Mouse (Mus musculus): Measurements from ENCODE around the gene Ptprcap.
"Not testable (repeated sequence)": the region's sequence is repeated elsewhere in the genome, so short reads cannot be mapped to it uniquely, and the experiment has no call there.

The Ptprcap gene

DNA sequence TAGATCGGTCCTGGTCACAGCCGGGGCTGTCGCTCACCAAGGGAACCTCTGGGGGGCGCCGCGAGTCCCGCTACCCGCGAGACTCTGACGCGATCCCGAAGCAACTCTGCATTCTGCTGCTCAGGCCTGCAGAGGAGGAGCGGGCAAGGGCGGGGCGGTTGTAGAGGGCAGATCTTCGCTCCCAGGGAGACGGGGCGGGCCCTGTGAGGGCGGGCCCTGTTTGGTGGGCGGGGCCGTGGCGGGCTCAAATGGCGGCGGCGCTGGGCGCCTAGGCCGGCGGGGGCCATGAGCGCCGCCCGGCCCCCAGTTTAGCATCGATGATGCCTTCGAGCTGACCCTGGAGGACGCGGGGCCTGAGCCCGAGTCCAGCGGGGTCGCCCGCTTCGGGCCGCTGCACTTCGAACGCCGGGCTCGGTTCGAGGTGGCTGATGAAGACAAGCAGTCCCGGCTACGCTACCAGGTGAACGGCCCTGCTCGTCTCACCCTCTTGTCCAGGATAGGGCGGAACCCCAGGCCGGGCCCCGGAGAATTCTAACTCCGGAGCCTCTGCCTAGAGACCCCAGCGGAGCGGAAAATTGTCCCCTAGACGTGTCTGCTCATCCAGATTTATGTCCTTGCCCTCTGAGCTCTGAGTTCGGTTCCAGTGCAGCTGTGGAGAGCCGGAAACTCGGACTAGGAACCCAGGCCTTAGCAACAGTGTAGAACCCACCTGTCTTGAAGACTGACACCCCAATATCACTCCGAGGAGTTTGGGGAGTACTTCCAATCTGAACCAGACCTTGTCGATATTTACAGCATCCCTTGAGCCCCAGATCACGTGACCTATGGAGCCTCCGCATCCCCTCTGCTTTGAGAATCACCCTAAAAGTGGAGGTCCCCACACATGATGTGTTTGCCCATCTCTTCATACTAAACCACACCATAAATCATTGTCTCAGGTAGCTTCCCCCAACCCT lies 27.4 kb upstream of the Ptprcap start, which contains the start of gene Aip:
TSS of gene Aip (minus strand) at position 118 of the 956 bp plus-strand sequence.
- DNase-seq = peak; percentile 98 to 99

DNA sequence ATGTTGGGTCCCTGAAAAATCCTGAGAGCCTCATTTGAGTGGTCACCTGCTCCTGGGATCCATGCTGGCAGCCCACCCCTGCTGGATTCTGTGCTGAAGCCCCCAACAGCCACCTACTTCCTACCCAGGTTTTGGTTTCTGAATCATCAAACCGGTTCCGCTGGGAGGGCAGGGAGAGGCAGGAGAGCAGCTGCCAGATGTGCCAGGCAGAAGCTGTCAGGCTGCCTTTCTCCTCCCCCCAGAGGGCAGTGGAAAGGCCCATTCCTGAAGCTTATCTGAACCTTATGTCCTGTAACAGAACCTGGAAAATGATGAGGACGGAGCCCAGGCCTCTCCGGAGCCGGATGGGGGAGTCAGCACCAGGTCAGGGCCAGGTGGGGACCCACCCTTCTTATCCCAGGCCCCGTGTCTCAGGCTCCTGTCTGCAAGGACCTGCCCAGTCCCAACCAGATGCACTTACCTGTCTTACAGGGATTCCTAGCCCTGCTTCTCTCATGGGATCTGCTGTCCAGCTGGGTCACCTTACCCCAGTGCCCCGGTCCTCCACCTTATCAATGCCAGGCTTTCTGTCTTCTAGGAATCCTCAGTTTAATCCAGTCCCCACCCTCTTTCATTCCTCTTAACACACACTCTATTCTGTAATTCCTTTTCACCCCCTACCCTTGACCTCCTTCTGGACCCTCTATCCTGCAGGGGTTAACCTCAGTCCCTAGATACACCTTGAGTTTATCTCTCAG lies 26.5 kb upstream of the Ptprcap start:
- DNase-seq = no peak

DNA sequence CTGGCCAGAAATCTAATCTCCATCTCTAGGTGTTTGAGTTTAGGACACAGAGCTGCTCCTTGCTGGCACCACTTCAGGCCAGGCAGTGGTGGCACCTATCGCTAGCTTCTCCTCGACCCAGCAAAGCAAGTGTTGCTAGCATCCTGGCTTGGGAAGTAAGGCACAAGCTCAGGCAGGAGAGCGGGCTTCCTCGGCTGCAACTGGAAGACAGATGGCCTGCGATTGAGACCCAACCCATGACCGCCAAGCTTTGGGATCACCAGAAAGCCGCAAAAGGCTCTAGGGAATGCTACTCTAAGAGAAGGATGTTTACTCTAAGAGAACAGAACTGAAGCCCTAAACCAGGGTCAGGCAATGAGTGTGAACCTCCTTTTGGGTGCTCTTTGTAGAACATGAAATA lies 23.9 kb upstream of the Ptprcap start:
- no peak for DNase-seq

DNA sequence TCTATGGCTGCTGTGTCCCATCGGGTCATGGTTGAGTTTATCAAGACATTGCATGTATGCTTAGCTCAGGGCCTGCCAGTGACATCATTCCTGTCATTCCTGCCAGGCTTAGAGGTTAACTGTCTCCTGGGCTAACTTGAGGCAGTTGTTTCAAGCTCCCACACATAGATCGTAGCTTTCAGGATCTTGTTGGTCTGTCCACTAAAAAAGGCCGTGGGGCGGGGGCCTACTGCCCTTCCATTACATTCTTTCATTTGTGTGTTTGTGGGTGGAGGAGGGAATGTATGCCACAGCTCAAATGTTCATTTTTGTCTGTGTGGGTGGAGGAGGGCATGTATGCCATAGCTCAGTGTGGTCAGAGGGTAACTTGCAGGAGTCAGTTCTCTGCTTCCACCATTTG lies 23.3 kb upstream of the Ptprcap start:
- DNase-seq = no peak

DNA sequence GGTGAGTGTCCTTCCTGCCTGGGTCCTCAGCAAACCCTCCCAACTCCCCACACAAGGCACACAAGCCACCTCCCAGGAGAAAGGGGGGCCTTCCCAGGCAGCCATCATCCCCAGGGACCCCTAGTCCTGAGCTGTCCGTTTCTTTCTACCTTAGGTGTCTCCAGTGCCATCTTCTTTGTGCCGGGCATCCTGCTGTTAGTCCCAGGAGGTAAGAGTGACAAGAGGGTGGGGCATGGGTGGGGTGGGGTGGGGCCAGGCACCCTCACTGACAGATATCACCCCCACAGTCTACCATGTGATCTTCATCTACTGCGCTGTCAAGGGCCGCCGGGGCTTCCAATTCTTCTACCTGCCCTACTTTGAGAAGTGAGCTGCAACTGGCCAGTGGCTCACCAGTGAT lies 22.3 kb upstream of the Ptprcap start:
- DNase-seq = no peak

DNA sequence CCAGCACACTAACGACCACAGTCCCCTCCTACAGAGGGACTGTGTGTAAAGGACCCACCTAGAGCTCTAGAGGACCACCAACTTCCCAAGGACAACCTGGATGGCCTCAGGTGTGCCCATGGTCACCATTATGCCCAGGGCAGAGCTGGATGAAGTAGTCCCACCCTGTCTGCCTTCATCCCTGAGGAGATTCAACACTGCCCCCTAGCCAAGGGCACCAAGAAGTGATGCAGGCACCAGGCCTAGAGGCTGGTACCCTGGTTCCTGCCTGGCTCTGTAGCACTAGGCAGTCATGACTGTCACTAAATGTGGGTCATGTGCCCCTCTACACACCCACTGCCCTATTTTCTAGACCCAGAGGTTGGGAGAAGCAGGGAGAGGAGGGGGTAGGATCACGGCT lies 21.6 kb upstream of the Ptprcap start:
- DNase-seq = no peak

DNA sequence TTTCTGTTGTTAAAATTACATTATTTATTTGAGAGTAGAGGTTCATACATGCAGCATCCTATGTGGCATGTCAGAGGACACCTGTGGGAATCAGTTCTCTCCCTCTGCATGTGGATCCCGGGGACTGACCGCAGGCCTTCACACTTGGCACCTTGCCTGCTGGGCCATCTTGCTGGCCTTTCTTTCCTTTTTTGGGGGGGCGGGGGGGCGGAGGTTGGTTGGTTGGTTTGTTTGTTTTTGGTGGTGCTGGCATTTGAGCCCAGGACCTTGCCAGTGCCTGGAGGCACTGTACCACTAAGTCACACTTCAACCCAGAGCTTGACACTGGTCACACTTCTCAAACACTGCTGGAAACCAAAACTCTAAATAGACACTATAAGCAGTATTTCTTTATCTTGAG lies 19.1 kb upstream of the Ptprcap start:
- no peak for DNase-seq

DNA sequence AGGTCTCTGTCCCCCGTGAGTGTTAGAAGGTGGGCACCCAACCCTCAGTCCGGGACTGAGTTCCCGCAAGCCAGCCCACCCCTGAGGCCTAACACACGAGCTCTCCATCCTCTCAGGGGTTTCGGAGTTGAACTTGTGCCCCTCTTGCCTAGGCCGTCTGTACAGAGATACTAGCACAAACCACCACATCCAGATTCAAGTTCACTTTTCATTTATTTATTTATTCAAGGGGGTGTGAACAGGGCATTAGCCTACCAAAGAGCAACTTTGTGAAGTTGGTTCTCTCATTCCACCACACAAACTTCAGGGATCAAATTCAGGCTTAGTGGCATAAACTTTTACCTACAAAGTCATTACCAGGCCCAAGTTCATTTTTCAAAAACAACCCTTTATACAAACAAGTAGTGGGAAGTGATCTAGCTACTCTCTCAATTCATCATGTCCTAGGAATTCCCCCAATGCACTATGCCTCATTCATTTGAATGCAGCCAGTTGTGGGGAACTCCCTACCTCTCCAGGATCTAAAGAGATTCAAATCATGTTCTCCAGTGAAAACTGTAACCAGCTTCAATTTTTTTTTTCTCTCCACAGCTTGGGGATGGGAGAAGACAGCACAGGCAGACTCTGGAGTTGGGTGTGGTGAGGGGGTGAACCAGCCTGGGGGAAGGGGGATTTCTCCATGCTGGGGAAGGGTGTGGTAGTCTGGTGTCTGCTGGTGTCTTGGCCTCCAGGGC lies 18.0 kb upstream of the Ptprcap start:
- not testable (repeated sequence) for DNase-seq

DNA sequence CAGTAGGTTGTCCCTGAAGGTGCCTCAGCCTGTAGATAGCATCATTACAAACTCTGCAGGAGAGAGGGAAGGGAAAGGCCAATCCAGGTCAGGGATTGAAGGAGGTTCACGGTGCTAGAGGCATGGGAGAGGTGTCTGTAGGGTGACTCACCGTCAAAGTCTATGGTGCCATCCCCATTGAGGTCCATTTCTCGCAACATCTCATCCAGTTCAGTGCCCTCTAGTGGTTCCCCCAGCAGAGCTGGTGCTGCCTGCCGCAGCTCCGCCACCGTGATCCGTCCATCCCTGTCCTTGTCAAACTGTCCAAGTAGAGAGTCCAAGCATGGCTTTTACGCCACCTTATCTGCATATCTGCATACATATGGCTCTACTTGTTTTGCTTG lies 17.4 kb upstream of the Ptprcap start:
- DNase-seq = peak in 1 of 2 experiments; percentile 20

DNA sequence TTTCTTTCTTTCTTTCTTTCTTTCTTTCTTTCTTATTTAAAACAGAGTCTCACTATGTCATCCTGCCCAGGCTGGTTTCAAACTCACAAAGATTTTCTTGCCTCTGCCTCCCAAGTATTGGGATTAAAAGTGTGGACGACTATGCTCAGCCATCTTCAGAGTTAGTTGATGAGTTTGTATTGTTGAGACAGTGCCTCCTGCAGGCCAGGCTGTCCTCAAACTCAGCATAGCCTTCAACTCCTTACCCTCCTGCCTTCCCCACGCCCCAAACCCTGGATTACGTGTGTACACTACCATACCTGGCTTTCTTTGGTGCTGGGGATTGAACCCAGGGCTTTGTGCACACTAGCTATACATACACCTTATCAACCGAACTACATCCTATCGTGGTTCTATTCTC lies 16.9 kb upstream of the Ptprcap start:
- DNase-seq = no peak

DNA sequence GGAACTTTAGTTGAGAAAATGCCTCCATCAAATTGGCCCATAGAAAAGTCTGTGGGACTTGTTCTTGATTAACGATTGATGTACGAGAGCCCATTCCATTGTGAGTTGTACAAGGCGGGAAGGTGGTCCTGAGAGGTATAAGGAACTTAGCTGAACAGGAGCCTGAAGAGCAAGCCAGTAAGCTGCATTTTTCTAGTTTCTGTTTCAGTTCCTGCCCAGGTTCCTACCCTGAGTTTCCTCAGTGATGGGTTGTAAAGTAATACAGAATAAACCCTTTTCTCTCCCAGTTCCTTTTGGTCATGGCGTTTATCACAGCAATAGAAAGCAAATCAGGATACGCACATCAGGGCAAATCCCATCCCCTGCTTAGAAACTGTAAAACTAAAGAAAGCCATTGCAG lies 15.5 kb upstream of the Ptprcap start:
- DNase-seq = no peak

DNA sequence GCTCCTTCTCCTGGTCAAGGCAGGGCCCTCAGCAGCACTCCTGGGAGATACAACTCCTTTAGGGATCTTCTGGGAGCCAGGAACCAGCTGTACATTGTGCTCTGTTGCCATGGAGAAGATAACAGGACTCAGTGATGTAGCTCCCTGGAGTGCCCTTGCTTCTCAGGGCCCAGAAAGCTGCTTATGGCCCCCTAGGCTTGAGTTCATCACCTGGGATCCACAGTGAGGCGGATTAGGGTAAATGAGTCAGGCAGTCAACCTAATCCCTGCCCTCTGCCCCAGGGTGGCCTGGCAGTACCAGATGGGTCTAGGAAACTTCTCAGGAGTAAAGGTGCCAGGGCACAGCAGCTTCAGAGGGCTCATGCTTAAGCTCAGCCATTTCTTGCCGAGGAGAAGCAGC lies 14.0 kb upstream of the Ptprcap start, which contains the start of gene Gpr152:
TSS of gene Gpr152 (plus strand) at position 342 of the 400 bp plus-strand sequence.
- DNase-seq = no peak

DNA sequence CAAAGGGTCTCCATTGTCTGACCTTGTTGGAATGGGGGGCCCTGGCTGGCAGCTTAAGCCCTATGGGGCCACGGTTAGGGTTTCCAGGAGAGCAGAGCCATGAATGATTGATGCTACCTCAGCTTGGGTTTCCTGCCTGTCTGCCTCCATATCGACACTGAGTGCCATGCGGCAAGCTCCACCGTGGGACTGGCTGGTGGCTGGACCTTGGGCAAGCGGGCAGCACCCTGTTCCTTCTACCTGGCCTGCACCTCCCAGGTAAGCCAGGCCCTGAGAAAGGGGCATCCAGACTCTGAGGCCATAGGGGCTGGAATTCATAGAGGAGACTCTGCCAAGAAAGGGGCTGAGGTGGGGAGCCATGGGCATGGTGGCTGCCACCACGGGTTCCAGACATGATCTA lies 13.3 kb upstream of the Ptprcap start:
- DNase-seq = no peak

DNA sequence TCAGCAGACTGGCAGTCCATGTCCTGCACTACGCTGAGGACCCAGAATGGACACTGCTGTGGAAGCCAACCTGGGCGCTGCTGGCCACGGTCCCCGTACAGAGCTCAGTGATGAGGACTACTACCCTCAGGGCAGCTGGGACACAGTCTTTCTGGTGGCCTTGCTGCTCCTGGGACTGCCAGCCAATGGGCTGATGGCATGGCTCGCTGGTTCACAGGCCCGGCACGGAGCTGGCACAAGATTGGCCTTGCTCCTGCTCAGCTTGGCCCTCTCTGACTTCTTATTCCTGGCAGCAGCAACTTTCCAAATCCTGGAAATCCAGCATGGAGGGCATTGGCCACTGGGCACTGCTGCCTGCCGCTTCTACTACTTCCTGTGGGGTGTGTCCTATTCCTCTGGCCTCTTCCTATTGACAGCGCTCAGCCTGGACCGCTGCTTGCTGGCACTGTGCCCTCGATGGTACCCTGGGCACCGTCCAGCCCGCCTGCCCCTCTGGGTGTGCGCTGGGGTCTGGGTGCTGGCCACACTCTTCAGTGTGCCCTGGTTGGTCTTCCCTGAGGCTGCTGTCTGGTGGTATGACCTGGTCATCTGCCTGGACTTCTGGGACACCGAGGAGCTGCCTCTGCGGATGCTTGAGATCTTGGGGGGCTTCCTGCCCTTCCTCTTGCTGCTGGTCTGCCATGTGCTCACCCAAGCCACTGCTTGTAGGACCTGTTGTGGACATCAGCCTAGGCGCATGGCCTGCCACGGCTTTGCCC lies 10.8 kb upstream of the Ptprcap start:
- peak; percentile 47 to 58 for DNase-seq

DNA sequence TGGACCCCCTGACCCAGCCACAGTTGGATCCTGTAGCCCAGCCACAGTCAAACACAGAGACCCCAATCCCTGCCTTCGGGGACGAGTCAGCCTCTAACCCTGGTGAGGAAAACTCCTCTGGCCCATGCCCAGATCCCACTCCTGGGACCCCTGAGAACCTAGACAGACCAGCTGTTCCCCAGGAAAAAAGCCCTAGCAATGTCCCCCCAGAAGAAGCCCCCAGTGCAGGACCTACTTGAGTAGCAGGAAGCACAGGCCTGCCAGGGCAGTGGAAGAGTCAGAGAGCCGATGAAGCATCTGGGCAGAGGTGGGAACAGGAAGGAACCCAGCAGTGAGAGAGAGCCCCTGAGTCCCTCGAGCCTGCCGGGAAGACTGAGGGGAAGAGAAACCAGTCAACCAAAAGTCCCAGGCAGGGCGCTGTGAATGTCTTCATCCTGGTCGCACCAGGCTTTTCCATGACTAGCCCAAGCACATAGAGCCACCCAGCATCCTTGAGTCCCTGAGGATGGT lies 9.6 kb upstream of the Ptprcap start, which contains the start of gene Cabp4:
TSS of gene Cabp4 (minus strand) at position 275 of the 510 bp plus-strand sequence.
- DNase-seq = no peak

DNA sequence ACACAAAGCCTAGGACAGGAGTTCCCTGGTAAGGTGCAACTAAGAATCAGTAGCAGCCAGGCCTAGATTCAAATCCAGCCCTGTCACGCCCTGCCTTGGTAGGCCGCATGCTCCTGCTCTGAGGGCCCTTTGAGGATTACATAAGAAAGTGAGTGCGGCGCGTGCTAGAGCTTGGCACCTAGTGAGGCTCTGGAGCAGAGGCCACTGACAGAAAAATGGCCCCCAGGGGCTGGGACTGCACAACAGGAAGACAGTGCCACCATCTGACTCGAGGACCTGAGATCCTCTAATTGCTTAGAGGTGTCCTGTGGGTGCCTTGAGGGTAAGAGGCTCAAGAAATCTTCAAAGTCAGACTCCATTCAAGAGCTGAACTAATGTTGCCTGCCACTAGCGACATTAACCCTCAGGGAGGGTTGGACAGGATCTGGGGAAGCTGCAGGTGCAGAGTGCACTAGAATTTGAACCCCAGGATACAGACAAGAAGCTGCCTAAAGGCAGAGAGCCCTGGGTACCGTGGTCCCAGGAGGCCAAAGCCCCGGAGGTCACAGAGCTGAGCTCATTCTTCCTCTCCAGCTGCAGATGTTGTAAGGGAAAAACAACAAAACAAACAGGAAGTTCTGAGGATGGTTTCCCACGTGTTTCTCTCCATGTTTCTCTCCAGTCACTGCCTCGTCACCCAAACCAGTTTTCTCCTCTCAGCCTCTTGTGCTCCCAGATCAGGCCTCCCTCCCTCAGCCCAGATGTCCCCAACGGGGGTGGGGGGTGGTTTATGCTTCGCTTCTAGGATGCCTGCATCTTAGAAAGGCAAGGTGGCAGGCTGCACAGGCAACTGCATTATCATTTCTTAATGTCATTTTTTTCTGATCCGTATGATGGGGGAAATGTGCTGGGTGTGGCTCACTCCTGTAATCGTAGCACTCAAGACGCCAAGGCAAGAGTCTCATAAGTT lies 8.6 kb upstream of the Ptprcap start:
- no peak for DNase-seq

DNA sequence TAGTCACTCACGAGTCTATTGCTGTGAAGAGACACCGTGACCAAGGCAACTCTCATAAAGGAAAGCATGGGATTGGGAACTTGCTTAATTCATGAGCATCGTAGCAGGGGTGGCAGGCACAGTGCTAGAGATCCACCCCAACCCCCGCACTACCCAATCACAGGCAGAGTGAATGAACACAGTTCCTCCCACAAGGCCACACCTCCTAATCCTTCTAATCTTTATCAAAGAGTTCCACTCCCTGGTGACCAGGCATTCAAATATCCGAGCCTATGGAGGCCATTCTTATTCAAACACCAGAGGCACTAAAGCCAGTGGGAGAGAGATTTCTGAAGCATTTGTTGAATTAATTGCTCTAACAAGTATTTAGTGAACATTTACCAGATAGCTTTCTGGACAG lies 7.5 kb upstream of the Ptprcap start:
- DNase-seq = no peak

DNA sequence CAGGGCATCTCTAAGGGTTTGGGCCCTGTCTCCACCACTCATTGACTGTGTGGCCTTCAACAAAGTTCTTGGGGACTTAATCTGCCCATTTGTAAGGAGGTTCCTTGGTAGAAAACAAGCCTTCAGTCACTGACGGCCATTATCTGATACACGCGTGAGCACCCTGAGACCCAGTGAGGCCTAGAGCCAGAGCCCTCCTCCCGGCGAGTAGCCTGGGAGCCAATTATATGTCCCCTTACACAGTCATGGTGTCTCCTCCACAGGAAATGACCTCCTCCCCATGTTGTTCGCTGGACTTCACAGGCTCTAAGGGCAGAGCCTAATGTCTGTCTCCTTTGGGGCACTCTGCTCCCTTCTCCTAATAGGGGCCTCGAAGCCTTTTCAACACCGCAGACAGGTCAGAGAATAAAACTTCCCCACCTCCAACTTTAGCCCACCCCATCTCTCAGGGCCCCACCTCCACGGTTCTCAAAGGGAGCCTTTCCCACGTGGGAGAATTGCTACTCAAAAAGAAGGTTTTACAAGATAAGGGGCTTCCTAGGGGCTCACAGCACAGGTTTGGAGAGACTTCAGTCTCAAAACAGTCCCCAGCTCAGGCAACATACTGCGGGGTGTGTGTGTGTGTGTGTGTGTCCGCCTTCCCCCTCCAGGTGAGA lies 6.9 kb upstream of the Ptprcap start:
- DNase-seq = no peak

DNA sequence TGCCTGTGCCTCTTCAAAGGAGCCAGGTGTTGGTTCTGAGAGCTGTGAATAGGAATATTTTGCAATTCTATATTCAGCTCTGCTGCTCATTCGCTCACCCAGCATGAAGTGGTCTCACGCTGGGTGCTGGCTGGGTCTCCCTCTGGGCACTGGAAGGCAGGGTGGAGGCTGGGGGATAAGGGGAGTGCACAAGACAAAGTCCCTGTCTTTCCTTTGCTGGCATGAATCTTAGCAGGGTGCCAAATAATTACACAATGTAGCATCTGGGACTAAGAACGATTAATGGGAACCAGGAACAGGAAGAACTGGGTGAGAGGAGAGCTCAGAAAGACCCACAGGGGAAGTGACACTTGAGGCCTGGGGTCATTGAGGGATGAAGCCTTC lies 6.4 kb upstream of the Ptprcap start:
- DNase-seq = no peak

DNA sequence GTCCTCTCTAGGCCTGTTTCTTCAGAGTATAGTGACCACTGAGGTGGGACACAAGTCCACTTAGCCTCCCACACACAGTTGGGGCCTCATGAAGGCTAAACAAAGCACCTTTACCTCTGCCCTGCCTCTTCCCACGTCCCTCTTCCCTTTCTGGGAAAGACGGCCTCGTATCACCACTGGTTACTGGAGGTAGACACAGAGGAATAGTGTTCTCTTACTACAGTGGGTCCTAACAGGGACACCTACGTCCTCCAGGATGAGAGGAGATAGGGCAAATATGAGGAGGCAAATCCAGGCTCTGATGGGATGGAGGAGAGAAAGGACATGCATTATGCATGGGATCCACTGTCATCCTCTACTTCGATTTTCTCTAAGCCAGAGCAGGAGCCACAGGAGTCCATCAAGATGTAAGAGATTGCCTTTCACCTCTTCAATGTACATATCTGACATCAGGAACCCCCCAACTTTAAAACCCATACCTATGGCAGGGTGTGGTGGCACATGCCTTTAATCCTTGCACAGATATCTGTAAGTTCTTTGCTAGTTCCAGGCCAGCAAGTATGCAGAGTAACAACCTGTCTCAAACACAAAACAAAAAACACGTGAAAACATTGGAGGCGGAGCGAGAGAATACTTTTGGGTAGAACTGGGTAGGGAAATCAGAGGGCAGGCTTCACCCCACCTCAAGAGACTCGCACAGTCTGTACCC lies 5.5 kb upstream of the Ptprcap start:
- DNase-seq = peak in 1 of 2 experiments; percentile 13

Measured in cerebellum, postnatal 14 days (tissue).